In genomic region chr6:113651626-113652025, GRCm38 (mm10) we compare ENCODE assay signal across 24 mouse cellular contexts. TPM values are rescaled to one million over a fixed set of nuclear protein-coding genes. Genes with fewer than 3 reads are reported as not detected.
DNase-seq lines count a peak whose midpoint lies in the region; ATAC-seq lines count a peak whose summit lies in the region.
"Had no signal": no experiment of that assay in that cellular context is flagged by ENCODE, and none has a peak within 500 bp of the region (broad histone marks: within the 10 kb centered on the region; RNA-seq: fewer than 3 reads in every experiment).

No protein-coding gene starts in this region.

- no peaks in the 10 kb centered on the region for H3K27me3 ChIP-seq in intestine, embryonic 16.5 days (replicated peaks; ENCODE audit: control insufficient read depth, insufficient read depth, low read length)
- no peaks in the 10 kb centered on the region for H3K27me3 ChIP-seq in liver, embryonic 15.5 days
- no peaks in the 10 kb centered on the region for H3K27me3 ChIP-seq in midbrain, embryonic 10.5 days (ENCODE audit: low read depth, poor library complexity, severe bottlenecking)
- H3K27me3 ChIP-seq: embryonic facial prominence, embryonic 13.5 days had no signal

- H3K4me2 ChIP-seq in intestine, embryonic 16.5 days (ENCODE audit: low read depth, low read length): no peak overlapping the region
- H3K4me2 ChIP-seq in liver, embryonic 15.5 days: no peak overlapping the region
- H3K4me2 ChIP-seq: embryonic facial prominence, embryonic 13.5 days; lung, embryonic 14.5 days had no signal

- peak; percentile 79 for ATAC-seq in intestine, embryonic 16.5 days
- peak; percentile 41; the same call in 1 of the 2 replicates for ATAC-seq in liver, embryonic 15.5 days (ENCODE audit: insufficient read depth)
- ATAC-seq: inflammation-experienced regulatory T-cells, adult 6 months had no signal

- no peaks in the 10 kb centered on the region for H3K9me3 ChIP-seq in intestine, embryonic 16.5 days (ENCODE audit: control insufficient read depth, low read length)
- no peaks in the 10 kb centered on the region for H3K9me3 ChIP-seq in liver, embryonic 15.5 days (replicated peaks)
- H3K9me3 ChIP-seq in midbrain, embryonic 10.5 days (replicated peaks): no peaks in the 10 kb centered on the region
- H3K9me3 ChIP-seq: embryonic facial prominence, embryonic 13.5 days; forebrain, embryonic 10.5 days had no signal

- WGBS in intestine, embryonic 16.5 days: 55% methylated on average over 3 of the region's 3 CpGs
- WGBS in liver, embryonic 15.5 days (ENCODE audit: insufficient replicate concordance): 33% methylated on average over 3 of the region's 3 CpGs
- WGBS in midbrain, embryonic 10.5 days: 76% methylated on average over 3 of the region's 3 CpGs

- peak overlapping the region; percentile 94 for H3K27ac ChIP-seq in brown adipose tissue, adult 24 weeks (replicated peaks; ENCODE audit: low read depth, low read length)
- H3K27ac ChIP-seq in intestine, embryonic 16.5 days (ENCODE audit: low read length): 0 out of 2 replicates have a peak overlapping the region, but pooled peaks have one; percentile 29
- H3K27ac ChIP-seq in liver, embryonic 15.5 days (replicated peaks): 0 out of 2 replicates have a peak overlapping the region, but pooled peaks have one; percentile 0
- no peak overlapping the region for H3K27ac ChIP-seq in midbrain, embryonic 10.5 days (replicated peaks)
- H3K27ac ChIP-seq: embryonic facial prominence, embryonic 13.5 days; forebrain, embryonic 10.5 days had no signal

- no peak overlapping the region for H3K9ac ChIP-seq in intestine, embryonic 16.5 days (ENCODE audit: low read depth, low read length)
- no peak overlapping the region for H3K9ac ChIP-seq in liver, embryonic 15.5 days
- H3K9ac ChIP-seq: embryonic facial prominence, embryonic 13.5 days; lung, embryonic 14.5 days had no signal

- H3K4me3 ChIP-seq in brown adipose tissue, adult 24 weeks (ENCODE audit: insufficient read depth, low read depth, low read length): no peak overlapping the region
- no peak overlapping the region for H3K4me3 ChIP-seq in intestine, embryonic 16.5 days (ENCODE audit: low read length)
- H3K4me3 ChIP-seq in liver, embryonic 15.5 days (replicated peaks): no peak overlapping the region
- no peak overlapping the region for H3K4me3 ChIP-seq in midbrain, embryonic 10.5 days
- H3K4me3 ChIP-seq: embryonic facial prominence, embryonic 13.5 days; forebrain, embryonic 10.5 days; myocyte had no signal

- peaks cover 48% of the 10 kb centered on the region for H3K4me1 ChIP-seq in brown adipose tissue, adult 24 weeks (ENCODE audit: control insufficient read depth, insufficient read depth, insufficient read length, low read length)
- peaks cover 5% of the 10 kb centered on the region; the same call in 1 of the 2 replicates for H3K4me1 ChIP-seq in intestine, embryonic 16.5 days (ENCODE audit: control insufficient read depth, insufficient read depth, low read length)
- peaks cover 57% of the 10 kb centered on the region for H3K4me1 ChIP-seq in liver, embryonic 15.5 days (replicated peaks)
- peaks cover 4% of the 10 kb centered on the region; the same call in 1 of the 2 replicates for H3K4me1 ChIP-seq in midbrain, embryonic 10.5 days
- H3K4me1 ChIP-seq: embryonic facial prominence, embryonic 13.5 days; forebrain, embryonic 10.5 days had no signal

- peak; percentile 80 for DNase-seq in ES-CJ7 (ENCODE audit: low read depth, low spot score)
- no peak for DNase-seq in midbrain, embryonic 10.5 days (ENCODE audit: low spot score)
- DNase-seq in left cerebral cortex, adult 18-20 months (ENCODE audit: low spot score in 2 of 2): no peak
- DNase-seq in spleen, adult 18-20 months: no peak
- DNase-seq: adrenal gland, adult 8-10 months; cerebellum, adult 8-10 months; gastrocnemius, postnatal 14 days; kidney, postnatal 25 days; lung, embryonic 14.5 days; midbrain, embryonic 14.5 days; right cerebral cortex, postnatal 4 days; thymus, adult 18-20 months had no signal

- H3K36me3 ChIP-seq in intestine, embryonic 16.5 days (ENCODE audit: control insufficient read depth, insufficient read depth, low read length): no peaks in the 10 kb centered on the region; the same call in 1 of the 2 replicates
- peaks cover 12% of the 10 kb centered on the region; the same call in 1 of the 2 replicates for H3K36me3 ChIP-seq in liver, embryonic 15.5 days (replicated peaks)
- no peaks in the 10 kb centered on the region for H3K36me3 ChIP-seq in midbrain, embryonic 10.5 days
- H3K36me3 ChIP-seq: embryonic facial prominence, embryonic 13.5 days; forebrain, embryonic 10.5 days had no signal

RNA-seq across cellular contexts. Expression of gene Irak2, which starts 13.4 kb away (rescaled TPM):
- 18.9 and 19.7 TPM in 2 replicates for polyA plus RNA-seq in brown adipose tissue, adult 24 weeks (2012; ENCODE audit: insufficient read depth, insufficient read length, missing spikeins)
- 15.4 and 19.8 TPM in 2 replicates for polyA plus RNA-seq in intestine, embryonic 16.5 days (2015; fragmentation: Nextera tagmentation; extraction: Ambion mirVana)
- 11.9 and 13.5 TPM in 2 replicates for polyA plus RNA-seq in liver, embryonic 15.5 days (2015; fragmentation: Nextera tagmentation; extraction: Ambion mirVana)
- 2.6 and 3.0 TPM in 2 replicates for polyA plus RNA-seq in midbrain, embryonic 10.5 days (2016; fragmentation: Nextera tagmentation; extraction: Ambion mirVana)
- 10 to 100 TPM; 23.5 to 25.4 TPM for total RNA-seq in left cerebral cortex, adult 18-20 months (2021)

RNA-seq across cellular contexts. Expression of gene Vhl, which starts 27.9 kb away (rescaled TPM):
- polyA plus RNA-seq in brown adipose tissue, adult 24 weeks (2012; ENCODE audit: insufficient read depth, insufficient read length, missing spikeins): 13.2 and 15.0 TPM in 2 replicates
- 27.5 and 30.5 TPM in 2 replicates for polyA plus RNA-seq in intestine, embryonic 16.5 days (2015; fragmentation: Nextera tagmentation; extraction: Ambion mirVana)
- polyA plus RNA-seq in liver, embryonic 15.5 days (2015; fragmentation: Nextera tagmentation; extraction: Ambion mirVana): 8.7 and 10.8 TPM in 2 replicates
- polyA plus RNA-seq in midbrain, embryonic 10.5 days (2016; fragmentation: Nextera tagmentation; extraction: Ambion mirVana): 44.4 and 45.5 TPM in 2 replicates
- total RNA-seq in left cerebral cortex, adult 18-20 months (2021): 10 to 100 TPM; 35.3 to 46.6 TPM

RNA-seq across cellular contexts. Expression of gene Tatdn2, which starts 45.2 kb away (rescaled TPM):
- 18.0 and 29.7 TPM in 2 replicates for polyA plus RNA-seq in brown adipose tissue, adult 24 weeks (2012; ENCODE audit: insufficient read depth, insufficient read length, missing spikeins)
- polyA plus RNA-seq in intestine, embryonic 16.5 days (2015; fragmentation: Nextera tagmentation; extraction: Ambion mirVana): 0.60 and 0.65 TPM in 2 replicates
- polyA plus RNA-seq in liver, embryonic 15.5 days (2015; fragmentation: Nextera tagmentation; extraction: Ambion mirVana): 0.77 and 0.83 TPM in 2 replicates
- 0.54 and 0.76 TPM in 2 replicates for polyA plus RNA-seq in midbrain, embryonic 10.5 days (2016; fragmentation: Nextera tagmentation; extraction: Ambion mirVana)
- total RNA-seq in left cerebral cortex, adult 18-20 months (2021): 10 to 100 TPM; 70.1 to 80.2 TPM

RNA-seq across cellular contexts. Expression of gene Brk1, which starts 47.1 kb away (rescaled TPM):
- polyA plus RNA-seq in brown adipose tissue, adult 24 weeks (2012; ENCODE audit: insufficient read depth, insufficient read length, missing spikeins): 158 and 192 TPM in 2 replicates
- polyA plus RNA-seq in intestine, embryonic 16.5 days (2015; fragmentation: Nextera tagmentation; extraction: Ambion mirVana): 185 and 199 TPM in 2 replicates
- polyA plus RNA-seq in liver, embryonic 15.5 days (2015; fragmentation: Nextera tagmentation; extraction: Ambion mirVana): 79.4 and 80.7 TPM in 2 replicates
- 210 and 217 TPM in 2 replicates for polyA plus RNA-seq in midbrain, embryonic 10.5 days (2016; fragmentation: Nextera tagmentation; extraction: Ambion mirVana)
- total RNA-seq in left cerebral cortex, adult 18-20 months (2021): 100 to 1,000 TPM; 210 to 217 TPM

RNA-seq across cellular contexts. Expression of gene Fancd2os, which starts 51.1 kb away (rescaled TPM):
- polyA plus RNA-seq in brown adipose tissue, adult 24 weeks (2012; ENCODE audit: insufficient read depth, insufficient read length, missing spikeins): not detected in 2 replicates
- polyA plus RNA-seq in intestine, embryonic 16.5 days (2015; fragmentation: Nextera tagmentation; extraction: Ambion mirVana): 0.20 TPM in 1 of 2 replicates, not detected in the other
- polyA plus RNA-seq in liver, embryonic 15.5 days (2015; fragmentation: Nextera tagmentation; extraction: Ambion mirVana): not detected in 2 replicates
- polyA plus RNA-seq in midbrain, embryonic 10.5 days (2016; fragmentation: Nextera tagmentation; extraction: Ambion mirVana): 0.17 and 0.52 TPM in 2 replicates
- not detected for total RNA-seq in left cerebral cortex, adult 18-20 months (2021)
- total RNA-seq: gastrocnemius, postnatal 14 days; heart, adult 8-10 months; neutrophil, adult 5-6 weeks had no signal
- polyA plus RNA-seq: embryonic facial prominence, embryonic 13.5 days; forebrain, embryonic 10.5 days; heart, postnatal 0 days; hindbrain, embryonic 11.5 days; inflammation-experienced regulatory T-cells, adult 6 months; macrophage; midbrain, embryonic 14.5 days had no signal

Comparison
In these comparisons a context has a peak if more than half of its experiments do, and no peak if none do; other contexts are left out.
1. RNA of gene Tatdn2, which starts 45.2 kb away (polyA plus RNA-seq): 18.0 to 29.7 TPM in brown adipose tissue, adult 24 weeks; 0.77 to 0.83 TPM in liver, embryonic 15.5 days, 0.60 to 0.65 TPM in intestine, embryonic 16.5 days and 0.54 to 0.76 TPM in midbrain, embryonic 10.5 days; every median in the first group is over 10 times any median in the second.